Mouse (Mus musculus): Measurements from ENCODE around the gene Exph5. TPM values are rescaled to one million over a fixed set of nuclear protein-coding genes. Genes with fewer than 3 reads are reported as not detected.

The Exph5 gene
- polyA plus RNA-seq, 1 experiment from 2014 or later = 0.27 TPM

GRCm38 (mm10) chr9:53344646-53345432 lies 43.4 kb downstream of the Exph5 start:
- no peak for ATAC-seq
- H3K9me3 ChIP-seq = no peaks in the 10 kb centered on the region
- peaks cover 5% of the 10 kb centered on the region; the same call in 1 of the 2 replicates for H3K4me1 ChIP-seq (replicated peaks)
- H3K27ac ChIP-seq = no peak overlapping the region
- no peak overlapping the region for H3K4me3 ChIP-seq (replicated peaks)
- no peak overlapping the region for H3K9ac ChIP-seq (replicated peaks)
- WGBS = 87% methylated on average over 9 of the region's 9 CpGs
- H3K27me3 ChIP-seq = peaks cover 5% of the 10 kb centered on the region; the same call in 1 of the 2 replicates
- no peaks in the 10 kb centered on the region for H3K36me3 ChIP-seq
- H3K4me2 ChIP-seq (replicated peaks) = no peak overlapping the region

GRCm38 (mm10) chr9:53345728-53346127 lies 44.3 kb downstream of the Exph5 start:
- H3K4me2 ChIP-seq (replicated peaks) = no peak overlapping the region
- 59% methylated on average over 3 of the region's 3 CpGs for WGBS

GRCm38 (mm10) chr9:53346402-53346801 lies 44.9 kb downstream of the Exph5 start:
- Histone ChIP-seq H3K4me2 (replicated peaks) (no peak overlapping the region), H3K27me3 (peaks cover 2% of the 10 kb centered on the region; the same call in 1 of the 2 replicates), H3K4me3 (replicated peaks) (no peak overlapping the region), H3K9me3 (no peaks in the 10 kb centered on the region; the same call in 1 of the 2 replicates), H3K4me1 (replicated peaks) (no peaks in the 10 kb centered on the region), H3K9ac (replicated peaks) (no peak overlapping the region), H3K36me3 (no peaks in the 10 kb centered on the region), H3K27ac (no peak overlapping the region)
- ATAC-seq = no peak
- WGBS = 75% methylated on average over 6 of the region's 6 CpGs

More at GRCm38 (mm10) chr9:53345728-53346127, 44.3 kb downstream of the Exph5 start:
- ATAC-seq = no peak
- no peak overlapping the region for H3K27ac ChIP-seq
- H3K9me3 ChIP-seq = no peaks in the 10 kb centered on the region; the same call in 1 of the 2 replicates
- H3K9ac ChIP-seq (replicated peaks) = no peak overlapping the region
- H3K4me3 ChIP-seq (replicated peaks) = no peak overlapping the region
- peaks cover 5% of the 10 kb centered on the region; the same call in 1 of the 2 replicates for H3K4me1 ChIP-seq (replicated peaks)
- no peaks in the 10 kb centered on the region for H3K36me3 ChIP-seq
- H3K27me3 ChIP-seq = peaks cover 2% of the 10 kb centered on the region; the same call in 1 of the 2 replicates

- Histone ChIP-seq H3K27ac (no peak overlapping the region), H3K4me1 (replicated peaks) (no peaks in the 10 kb centered on the region), H3K9me3 (no peaks in the 10 kb centered on the region; the same call in 1 of the 2 replicates), H3K36me3 (no peaks in the 10 kb centered on the region), H3K27me3 (no peaks in the 10 kb centered on the region), H3K4me2 (replicated peaks) (no peak overlapping the region), H3K4me3 (replicated peaks) (no peak overlapping the region), H3K9ac (replicated peaks) (no peak overlapping the region)
- ATAC-seq = no peak
- 88% methylated on average over 1 of the region's 1 CpGs for WGBS
Measured at GRCm38 (mm10) chr9:53349211-53349610, 47.7 kb downstream of the Exph5 start.

- Histone ChIP-seq H3K27ac (no peak overlapping the region), H3K4me2 (replicated peaks) (no peak overlapping the region), H3K36me3 (no peaks in the 10 kb centered on the region), H3K4me1 (replicated peaks) (no peaks in the 10 kb centered on the region), H3K27me3 (no peaks in the 10 kb centered on the region), H3K4me3 (replicated peaks) (no peak overlapping the region), H3K9me3 (no peaks in the 10 kb centered on the region; the same call in 1 of the 2 replicates), H3K9ac (replicated peaks) (no peak overlapping the region)
- 90% methylated on average over 2 of the region's 2 CpGs for WGBS
- no peak for ATAC-seq
Measured at GRCm38 (mm10) chr9:53350331-53350730, 48.9 kb downstream of the Exph5 start.

- Histone ChIP-seq H3K9ac (replicated peaks) (no peak overlapping the region), H3K4me2 (replicated peaks) (no peak overlapping the region), H3K9me3 (no peaks in the 10 kb centered on the region; the same call in 1 of the 2 replicates), H3K27me3 (no peaks in the 10 kb centered on the region), H3K4me3 (replicated peaks) (no peak overlapping the region), H3K27ac (no peak overlapping the region), H3K36me3 (no peaks in the 10 kb centered on the region), H3K4me1 (replicated peaks) (no peaks in the 10 kb centered on the region)
- no peak for ATAC-seq
- WGBS = 89% methylated on average over 6 of the region's 6 CpGs
Measured at GRCm38 (mm10) chr9:53351899-53352298, 50.4 kb downstream of the Exph5 start.

GRCm38 (mm10) chr9:53353161-53353560 lies 51.7 kb downstream of the Exph5 start:
- ATAC-seq = no peak
- WGBS = 94% methylated on average over 5 of the region's 5 CpGs
- no peak overlapping the region for H3K27ac ChIP-seq

GRCm38 (mm10) chr9:53356219-53357155 lies 55.0 kb downstream of the Exph5 start:
- H3K27me3 ChIP-seq = no peaks in the 10 kb centered on the region
- no peak for ATAC-seq
- WGBS = 74% methylated on average over 14 of the region's 14 CpGs

More at GRCm38 (mm10) chr9:53353161-53353560, 51.7 kb downstream of the Exph5 start:
- no peaks in the 10 kb centered on the region for H3K36me3 ChIP-seq
- no peak overlapping the region for H3K4me2 ChIP-seq (replicated peaks)
- no peaks in the 10 kb centered on the region for H3K4me1 ChIP-seq (replicated peaks)
- H3K27me3 ChIP-seq = no peaks in the 10 kb centered on the region
- H3K9ac ChIP-seq (replicated peaks) = no peak overlapping the region
- no peak overlapping the region for H3K4me3 ChIP-seq (replicated peaks)
- no peaks in the 10 kb centered on the region; the same call in 1 of the 2 replicates for H3K9me3 ChIP-seq

GRCm38 (mm10) chr9:53371339-53371738 lies 69.9 kb downstream of the Exph5 start:
- Histone ChIP-seq H3K36me3 (no peaks in the 10 kb centered on the region), H3K9ac (replicated peaks) (no peak overlapping the region), H3K4me2 (replicated peaks) (no peak overlapping the region), H3K4me3 (replicated peaks) (no peak overlapping the region), H3K9me3 (no peaks in the 10 kb centered on the region), H3K27ac (no peak overlapping the region), H3K27me3 (no peaks in the 10 kb centered on the region), H3K4me1 (replicated peaks) (no peaks in the 10 kb centered on the region)
- no peak for ATAC-seq
- 80% methylated on average over 3 of the region's 3 CpGs for WGBS

More at GRCm38 (mm10) chr9:53356219-53357155, 55.0 kb downstream of the Exph5 start:
- Histone ChIP-seq H3K4me1 (replicated peaks) (no peaks in the 10 kb centered on the region), H3K27ac (no peak overlapping the region), H3K36me3 (no peaks in the 10 kb centered on the region), H3K9ac (replicated peaks) (no peak overlapping the region), H3K9me3 (no peaks in the 10 kb centered on the region), H3K4me3 (replicated peaks) (no peak overlapping the region), H3K4me2 (replicated peaks) (no peak overlapping the region)

GRCm38 (mm10) chr9:53375907-53376306 lies 74.4 kb downstream of the Exph5 start:
- no peak for ATAC-seq
- Histone ChIP-seq H3K36me3 (no peaks in the 10 kb centered on the region), H3K27ac (no peak overlapping the region), H3K27me3 (no peaks in the 10 kb centered on the region), H3K4me2 (replicated peaks) (no peak overlapping the region), H3K9ac (replicated peaks) (no peak overlapping the region), H3K4me1 (replicated peaks) (no peaks in the 10 kb centered on the region), H3K9me3 (no peaks in the 10 kb centered on the region), H3K4me3 (replicated peaks) (no peak overlapping the region)
- 84% methylated on average over 4 of the region's 4 CpGs for WGBS

- H3K4me1 ChIP-seq (replicated peaks) = no peaks in the 10 kb centered on the region
- no peak overlapping the region for H3K9ac ChIP-seq (replicated peaks)
- H3K27ac ChIP-seq = no peak overlapping the region
- no peak overlapping the region for H3K4me2 ChIP-seq (replicated peaks)
- no peaks in the 10 kb centered on the region for H3K36me3 ChIP-seq
- no peaks in the 10 kb centered on the region for H3K27me3 ChIP-seq
- WGBS = 87% methylated on average over 13 of the region's 13 CpGs
- H3K9me3 ChIP-seq = no peaks in the 10 kb centered on the region
- no peak for ATAC-seq
- no peak overlapping the region for H3K4me3 ChIP-seq (replicated peaks)
Measured at GRCm38 (mm10) chr9:53376820-53377219, 75.3 kb downstream of the Exph5 start.

- no peaks in the 10 kb centered on the region for H3K4me1 ChIP-seq (replicated peaks)
- H3K36me3 ChIP-seq = no peaks in the 10 kb centered on the region
- WGBS = 69% methylated on average over 5 of the region's 5 CpGs
- no peak overlapping the region for H3K4me2 ChIP-seq (replicated peaks)
- H3K27me3 ChIP-seq = 0 out of 2 replicates have a peak, but pooled peaks cover under 1% of the 10 kb centered on the region
- H3K9ac ChIP-seq (replicated peaks) = no peak overlapping the region
- no peak for ATAC-seq
- no peak overlapping the region for H3K4me3 ChIP-seq (replicated peaks)
- H3K9me3 ChIP-seq = no peaks in the 10 kb centered on the region
- H3K27ac ChIP-seq = no peak overlapping the region
Measured at GRCm38 (mm10) chr9:53377597-53377996, 76.1 kb downstream of the Exph5 start.
